Mouse (Mus musculus): ENCODE measurements around the gene Trim75. TPM values are rescaled to one million over a fixed set of nuclear protein-coding genes. Genes with fewer than 3 reads are reported as not detected.

Gene Trim75
- polyA plus RNA-seq, 1 experiment from 2014 or later: not detected

DNA sequence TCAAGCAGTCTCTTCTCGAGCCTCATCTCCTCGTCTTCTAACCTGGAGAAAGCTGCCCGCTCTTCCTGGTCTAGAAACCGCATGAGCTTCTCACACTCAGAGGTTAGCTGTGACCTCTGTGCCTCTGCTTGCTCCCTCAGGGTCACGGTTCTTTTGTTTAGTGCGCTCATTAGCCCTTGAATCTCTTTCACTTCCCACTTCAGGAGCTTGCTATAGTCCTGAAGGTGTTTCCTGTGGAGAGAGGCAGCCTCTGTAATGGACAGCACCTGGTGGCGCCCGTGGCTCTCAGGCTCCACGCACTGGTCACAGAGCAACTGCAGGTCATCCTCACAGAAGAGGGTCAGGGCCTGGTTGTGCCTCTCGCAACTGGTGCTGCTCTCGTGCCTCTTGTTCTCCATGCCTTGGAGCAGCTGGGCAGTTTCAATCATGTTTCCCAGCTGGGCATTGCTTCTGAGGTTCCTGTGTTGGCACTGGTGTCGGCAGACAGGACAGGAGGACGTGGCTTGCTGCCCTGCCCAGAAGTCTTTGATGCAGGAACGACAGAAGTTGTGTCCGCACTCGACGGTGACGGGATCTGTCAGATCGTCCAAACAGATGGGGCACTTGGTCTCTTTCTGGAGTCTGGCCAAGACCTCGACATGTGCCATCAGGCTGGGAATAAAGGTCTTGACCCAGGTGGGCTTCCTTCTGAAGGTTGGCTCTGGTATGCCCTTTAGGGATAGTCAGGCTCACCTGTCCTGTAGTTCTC lies 4.3 kb downstream of the Trim75 start:
- 78% methylated on average over 20 of the region's 20 CpGs for WGBS
- H3K27me3 ChIP-seq: no peaks in the 10 kb centered on the region
- no peak overlapping the region for H3K4me2 ChIP-seq
- no peak overlapping the region for H3K9ac ChIP-seq
- no peaks in the 10 kb centered on the region for H3K4me1 ChIP-seq
- no peaks in the 10 kb centered on the region for H3K36me3 ChIP-seq
- ATAC-seq (replicated peaks; ENCODE audit: low FRiP score): no peak
- no peak overlapping the region for H3K27ac ChIP-seq
- no peak overlapping the region for H3K4me3 ChIP-seq (replicated peaks)
- H3K9me3 ChIP-seq (replicated peaks): no peaks in the 10 kb centered on the region

DNA sequence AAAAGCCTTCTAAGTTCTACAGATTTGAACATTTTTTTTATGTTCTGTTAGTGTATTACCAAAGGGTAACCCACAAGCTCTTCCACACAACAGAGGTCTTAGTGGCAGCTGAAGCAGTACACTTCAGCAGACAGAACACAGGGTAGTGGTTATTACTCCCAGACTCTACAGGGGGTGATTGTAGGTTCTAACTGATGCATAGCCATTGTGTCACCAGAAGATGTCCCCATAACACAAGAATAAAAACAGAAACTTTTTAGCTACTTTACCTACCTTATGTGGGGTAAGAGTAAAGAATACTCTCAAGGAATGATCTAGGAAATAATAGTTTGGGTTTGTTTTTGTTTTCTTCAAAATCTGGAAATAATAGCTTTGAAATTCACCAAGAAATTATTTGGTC lies 24.8 kb downstream of the Trim75 start:
- H3K4me1 ChIP-seq: no peaks in the 10 kb centered on the region
- no peak overlapping the region for H3K4me2 ChIP-seq
- H3K27me3 ChIP-seq: no peaks in the 10 kb centered on the region
- no peak overlapping the region for H3K4me3 ChIP-seq (replicated peaks)
- H3K27ac ChIP-seq: no peak overlapping the region
- peaks cover 39% of the 10 kb centered on the region for H3K36me3 ChIP-seq
- no peak for ATAC-seq (replicated peaks; ENCODE audit: low FRiP score)
- H3K9ac ChIP-seq: no peak overlapping the region
- H3K9me3 ChIP-seq (replicated peaks): no peaks in the 10 kb centered on the region

DNA sequence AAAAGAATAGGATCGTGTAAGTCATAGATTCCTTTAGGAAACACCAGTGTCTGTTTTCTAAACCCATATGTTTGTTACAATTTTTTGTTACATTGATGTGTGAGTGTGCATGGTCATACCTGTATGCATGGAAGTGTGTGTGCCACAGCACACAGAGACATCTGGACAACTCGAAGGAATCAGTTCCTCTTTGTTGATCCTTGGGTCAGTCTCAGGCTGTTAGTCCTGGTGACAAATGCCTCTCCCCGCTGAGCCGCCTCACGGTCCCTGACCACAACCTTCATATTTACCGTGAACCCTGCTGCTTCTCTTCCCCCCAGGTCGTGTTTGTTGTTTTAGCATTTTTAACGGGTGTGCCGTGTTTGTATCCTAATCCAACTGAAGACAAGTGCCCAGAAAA lies 28.6 kb downstream of the Trim75 start:
- Histone ChIP-seq H3K4me2 (no peak overlapping the region), H3K9me3 (replicated peaks) (no peaks in the 10 kb centered on the region), H3K27ac (no peak overlapping the region), H3K9ac (no peak overlapping the region), H3K27me3 (no peaks in the 10 kb centered on the region), H3K4me3 (replicated peaks) (no peak overlapping the region), H3K4me1 (no peaks in the 10 kb centered on the region), H3K36me3 (peaks cover 39% of the 10 kb centered on the region)
- WGBS: 73% methylated on average over 9 of the region's 9 CpGs
- no peak for ATAC-seq (replicated peaks; ENCODE audit: low FRiP score)

DNA sequence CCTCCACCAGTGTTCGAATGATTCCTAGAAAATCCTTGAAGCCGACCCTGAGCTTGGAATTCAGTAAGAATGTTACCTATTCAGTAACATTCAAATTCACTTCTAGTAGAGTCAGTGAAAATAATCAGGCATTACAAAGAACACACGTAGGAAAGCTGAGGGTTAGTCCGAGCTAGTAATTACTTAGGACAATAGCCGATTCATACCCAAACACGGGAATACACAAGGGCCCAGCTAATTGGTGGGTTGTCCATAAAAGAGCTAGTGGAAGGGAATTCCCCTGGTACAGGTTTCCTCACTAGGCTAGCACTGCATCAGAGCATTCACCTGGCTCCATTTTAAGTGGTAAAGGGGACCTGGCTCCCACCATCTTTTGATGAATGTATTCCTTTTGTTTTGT lies 35.5 kb downstream of the Trim75 start:
- H3K4me2 ChIP-seq: no peak overlapping the region
- H3K36me3 ChIP-seq: peaks cover 6% of the 10 kb centered on the region; the same call in 1 of the 2 replicates
- WGBS: 94% methylated on average over 6 of the region's 6 CpGs
- no peaks in the 10 kb centered on the region for H3K9me3 ChIP-seq (replicated peaks)
- no peak overlapping the region for H3K27ac ChIP-seq
- no peak for ATAC-seq (replicated peaks; ENCODE audit: low FRiP score)
- H3K4me1 ChIP-seq: no peaks in the 10 kb centered on the region
- no peak overlapping the region for H3K4me3 ChIP-seq (replicated peaks)
- no peak overlapping the region for H3K9ac ChIP-seq
- H3K27me3 ChIP-seq: no peaks in the 10 kb centered on the region

DNA sequence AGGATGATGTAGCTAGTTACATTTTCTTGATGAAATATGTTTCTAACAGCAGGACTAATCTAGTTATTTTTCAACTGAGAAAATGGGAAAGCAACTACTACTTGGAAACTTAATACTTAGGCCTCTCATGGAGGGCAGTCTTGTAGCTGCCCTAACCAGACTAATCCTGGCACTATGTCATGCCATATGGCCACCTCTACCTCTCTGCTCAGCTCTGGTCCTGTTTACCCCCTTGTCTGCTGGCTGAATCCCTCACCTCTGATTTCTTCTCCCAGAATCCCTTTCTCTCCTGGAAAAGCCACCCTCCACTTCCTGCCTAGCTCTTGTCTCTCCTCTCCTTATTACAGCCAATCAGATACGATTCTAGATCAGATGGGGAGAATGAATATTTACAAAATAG lies 39.3 kb downstream of the Trim75 start:
- Histone ChIP-seq H3K36me3 (no peaks in the 10 kb centered on the region), H3K27ac (no peak overlapping the region), H3K9ac (no peak overlapping the region), H3K4me1 (0 out of 2 replicates have a peak, but pooled peaks cover 3% of the 10 kb centered on the region), H3K9me3 (replicated peaks) (no peaks in the 10 kb centered on the region), H3K4me2 (no peak overlapping the region), H3K27me3 (peaks cover 6% of the 10 kb centered on the region), H3K4me3 (replicated peaks) (no peak overlapping the region)
- 93% methylated on average over 1 of the region's 1 CpGs for WGBS
- no peak for ATAC-seq (replicated peaks; ENCODE audit: low FRiP score)

DNA sequence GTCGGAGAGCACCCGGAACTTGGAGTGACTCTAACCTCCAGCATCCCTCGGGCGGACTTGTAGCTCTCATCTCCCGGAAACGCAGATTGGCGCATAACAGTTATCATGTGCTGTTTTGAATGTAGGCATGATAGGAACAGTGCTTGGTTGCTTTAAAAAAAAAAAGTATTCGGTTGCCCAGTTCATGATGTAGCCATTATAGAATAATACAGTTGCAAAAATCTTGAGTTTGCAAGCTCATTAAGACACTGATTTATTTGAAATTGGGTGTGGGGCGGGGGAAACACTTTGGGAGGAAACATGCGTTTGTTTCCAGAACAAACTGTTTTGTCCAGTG lies 40.0 kb downstream of the Trim75 start:
- no peak for ATAC-seq (replicated peaks; ENCODE audit: low FRiP score)

DNA sequence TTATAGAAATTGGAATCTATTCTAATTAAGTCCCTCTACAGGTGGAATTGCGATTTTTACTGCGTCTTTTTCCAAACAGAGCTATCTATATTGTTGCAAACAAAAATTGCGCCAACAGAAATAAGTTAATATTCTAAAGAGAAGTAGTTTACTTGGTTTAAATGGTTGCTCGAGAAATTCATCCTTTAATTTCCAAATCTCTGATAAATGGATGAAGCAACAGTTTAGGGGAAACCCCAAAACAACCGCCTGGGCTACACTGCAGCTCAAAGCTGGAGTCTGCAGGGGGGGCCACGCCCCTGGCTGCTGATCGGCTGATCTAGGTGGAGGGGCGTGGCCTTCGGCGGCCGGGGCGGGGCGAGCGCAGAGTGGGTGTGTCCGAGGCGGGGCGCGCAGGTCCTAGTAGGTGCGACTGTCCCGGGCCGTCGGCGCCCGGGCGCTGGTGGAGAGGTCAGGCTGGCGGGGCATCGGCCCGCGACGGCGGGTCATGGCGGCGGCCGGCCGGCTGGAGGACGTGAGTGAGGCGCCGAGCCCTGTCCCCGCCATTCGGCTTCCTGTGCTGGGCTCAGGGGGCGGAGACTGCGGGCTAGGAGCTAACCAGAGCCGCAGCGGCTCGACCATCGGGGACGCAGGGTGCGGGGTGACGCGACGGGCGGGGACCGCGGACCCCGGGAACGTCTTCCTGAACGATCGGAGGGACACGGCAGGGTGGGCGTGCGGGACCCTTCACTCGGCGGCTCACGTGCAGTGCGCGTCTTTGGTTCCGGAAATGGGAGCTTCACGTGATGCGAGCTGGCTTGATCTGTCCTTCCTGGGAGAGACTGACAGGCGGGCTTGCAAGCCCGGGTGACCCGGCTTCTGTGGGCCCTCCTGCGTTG lies 40.6 kb downstream of the Trim75 start, which contains the start of gene Tmem192:
Tmem192 (plus strand) TSS at position 366 of the 878 bp plus-strand sequence.
- 0 out of 2 replicates have a peak, but pooled peaks cover 8% of the 10 kb centered on the region for H3K4me1 ChIP-seq
- no peaks in the 10 kb centered on the region for H3K9me3 ChIP-seq (replicated peaks)
- H3K4me3 ChIP-seq (replicated peaks): peak within 1 kb of the TSS; percentile 82
- H3K4me2 ChIP-seq: peak within 1 kb of the TSS; percentile 68
- peak within 1 kb of the TSS; percentile 85 for H3K27ac ChIP-seq
- WGBS: 1% methylated on average over 73 of the region's 73 CpGs
- H3K27me3 ChIP-seq: peaks cover 19% of the 10 kb centered on the region
- ATAC-seq (replicated peaks; ENCODE audit: low FRiP score): peak; percentile 97
- H3K36me3 ChIP-seq: no peaks in the 10 kb centered on the region
- peak within 1 kb of the TSS; percentile 53 for H3K9ac ChIP-seq

More for the DNA sequence above, 40.0 kb downstream of the Trim75 start:
- Histone ChIP-seq H3K27ac (peak overlapping the region; percentile 85), H3K36me3 (no peaks in the 10 kb centered on the region), H3K27me3 (peaks cover 13% of the 10 kb centered on the region), H3K9me3 (replicated peaks) (no peaks in the 10 kb centered on the region), H3K4me3 (replicated peaks) (peak overlapping the region; percentile 82), H3K4me2 (peak overlapping the region; percentile 68), H3K4me1 (0 out of 2 replicates have a peak, but pooled peaks cover 7% of the 10 kb centered on the region), H3K9ac (peak overlapping the region; percentile 53)
- 9% methylated on average over 10 of the region's 10 CpGs for WGBS

DNA sequence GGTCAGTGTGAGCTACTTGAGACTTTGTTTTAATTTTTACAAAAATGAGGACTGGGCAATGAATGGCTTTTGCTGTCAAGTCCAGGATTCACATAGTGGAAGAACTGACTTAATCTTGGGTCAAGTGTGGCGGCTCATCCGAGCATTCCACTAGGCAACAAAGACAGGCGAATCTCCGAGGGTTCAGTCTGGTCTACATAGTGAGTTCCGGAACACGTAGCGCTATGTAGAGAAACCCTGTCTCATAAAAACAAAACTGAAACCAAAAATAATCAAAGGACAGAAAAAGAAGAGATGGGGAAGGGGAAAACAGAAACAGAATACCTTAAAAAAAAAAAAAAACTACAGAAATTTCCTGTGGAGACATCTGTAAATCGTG lies 41.2 kb downstream of the Trim75 start:
- WGBS: 54% methylated on average over 8 of the region's 8 CpGs
- no peaks in the 10 kb centered on the region for H3K9me3 ChIP-seq (replicated peaks)
- H3K27me3 ChIP-seq: peaks cover 19% of the 10 kb centered on the region
- peak overlapping the region; percentile 82 for H3K4me3 ChIP-seq (replicated peaks)
- H3K9ac ChIP-seq: no peak overlapping the region
- no peak for ATAC-seq (replicated peaks; ENCODE audit: low FRiP score)
- H3K4me1 ChIP-seq: 0 out of 2 replicates have a peak, but pooled peaks cover 10% of the 10 kb centered on the region
- H3K27ac ChIP-seq: no peak overlapping the region
- H3K36me3 ChIP-seq: no peaks in the 10 kb centered on the region
- H3K4me2 ChIP-seq: peak overlapping the region; percentile 68

DNA sequence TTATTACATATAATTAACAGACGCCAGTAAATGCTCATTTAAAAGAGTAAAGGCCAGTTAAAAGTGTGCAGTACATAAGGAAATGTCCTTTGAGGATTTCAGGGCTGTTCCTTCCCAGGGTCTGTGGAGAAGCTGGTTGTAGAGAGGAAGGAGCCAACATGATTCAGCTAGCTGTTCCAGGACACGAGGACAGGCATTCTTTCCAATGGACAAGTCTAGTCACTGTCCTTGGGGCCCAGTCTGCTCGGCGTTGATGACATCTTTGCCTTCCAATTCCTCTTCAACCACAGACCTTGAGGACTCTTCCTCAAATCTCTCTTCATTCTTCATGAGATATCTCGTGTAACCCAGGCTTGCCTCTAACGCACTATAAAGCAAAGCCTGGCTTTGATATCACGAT lies 42.0 kb downstream of the Trim75 start:
- Histone ChIP-seq H3K9me3 (replicated peaks) (no peaks in the 10 kb centered on the region), H3K27me3 (peaks cover 19% of the 10 kb centered on the region), H3K27ac (no peak overlapping the region), H3K4me1 (0 out of 2 replicates have a peak, but pooled peaks cover 10% of the 10 kb centered on the region), H3K4me2 (no peak overlapping the region), H3K4me3 (replicated peaks) (no peak overlapping the region), H3K9ac (no peak overlapping the region), H3K36me3 (no peaks in the 10 kb centered on the region)
- ATAC-seq (replicated peaks; ENCODE audit: low FRiP score): no peak
- 82% methylated on average over 7 of the region's 7 CpGs for WGBS

DNA sequence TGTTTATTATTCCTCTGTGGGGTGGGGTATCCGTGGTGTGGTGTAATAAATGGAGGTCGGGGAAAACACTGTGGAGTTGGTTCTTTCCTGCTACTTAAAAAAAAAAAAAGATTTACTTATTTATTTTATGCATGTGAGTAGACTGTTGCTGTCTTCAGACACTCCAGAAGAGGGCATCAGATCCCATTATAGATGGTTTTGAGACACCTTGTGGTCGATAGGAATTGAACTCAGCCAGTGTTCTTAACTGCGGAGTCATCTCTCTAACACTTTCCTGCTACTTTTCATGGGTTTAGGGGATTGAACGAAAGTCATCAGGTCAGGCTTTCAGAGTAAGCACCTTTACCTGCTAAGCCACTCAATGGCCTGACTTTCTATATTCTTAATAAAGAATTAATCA lies 42.8 kb downstream of the Trim75 start:
- Histone ChIP-seq H3K27ac (no peak overlapping the region), H3K4me1 (0 out of 2 replicates have a peak, but pooled peaks cover 10% of the 10 kb centered on the region), H3K9me3 (replicated peaks) (no peaks in the 10 kb centered on the region), H3K4me3 (replicated peaks) (no peak overlapping the region), H3K27me3 (peaks cover 19% of the 10 kb centered on the region), H3K9ac (no peak overlapping the region), H3K36me3 (no peaks in the 10 kb centered on the region), H3K4me2 (no peak overlapping the region)
- 31% methylated on average over 5 of the region's 5 CpGs for WGBS
- ATAC-seq (replicated peaks; ENCODE audit: low FRiP score): no peak

DNA sequence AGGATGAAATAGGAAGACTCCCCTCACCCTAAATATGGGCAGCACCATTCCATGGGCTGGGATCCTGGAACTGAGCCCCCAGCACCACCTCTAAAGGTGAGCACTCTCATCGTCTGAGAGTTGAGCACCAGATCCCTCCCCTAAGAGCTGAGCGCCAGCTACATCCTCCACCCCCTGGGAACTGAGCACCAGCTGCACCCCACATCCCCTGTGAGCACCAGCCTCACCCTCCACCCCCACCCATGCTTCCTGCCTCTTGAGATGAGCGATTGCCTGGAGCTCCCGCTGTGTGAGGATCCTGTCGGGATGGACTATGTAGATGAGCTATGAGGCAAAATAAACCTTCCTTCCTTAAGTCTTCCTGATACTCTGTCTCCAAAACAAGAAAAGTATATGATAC lies 44.7 kb downstream of the Trim75 start:
- Histone ChIP-seq H3K27me3 (peaks cover 19% of the 10 kb centered on the region), H3K9me3 (replicated peaks) (no peaks in the 10 kb centered on the region), H3K4me3 (replicated peaks) (no peak overlapping the region), H3K9ac (no peak overlapping the region), H3K27ac (no peak overlapping the region), H3K36me3 (no peaks in the 10 kb centered on the region), H3K4me2 (no peak overlapping the region), H3K4me1 (0 out of 2 replicates have a peak, but pooled peaks cover 10% of the 10 kb centered on the region)
- no peak for ATAC-seq (replicated peaks; ENCODE audit: low FRiP score)
- WGBS: 25% methylated on average over 5 of the region's 5 CpGs

DNA sequence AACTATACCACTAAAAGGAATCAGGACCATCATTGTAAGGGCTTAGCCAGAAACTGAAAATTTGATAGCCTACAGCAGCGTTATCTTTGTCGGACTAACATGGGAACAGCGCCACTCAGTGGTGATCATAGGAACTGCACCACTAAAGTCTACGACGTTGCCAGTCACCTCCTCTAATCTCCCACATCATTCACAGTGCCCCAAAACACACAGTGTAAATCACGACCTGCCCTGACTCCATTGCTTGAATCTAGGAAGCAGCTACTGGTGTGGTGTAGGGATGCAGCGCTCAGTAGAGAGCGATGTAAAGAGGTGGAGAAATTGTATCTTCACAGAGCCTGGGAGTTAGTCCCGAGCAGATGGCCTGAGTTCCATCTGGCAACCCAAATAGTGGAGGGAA lies 46.1 kb downstream of the Trim75 start:
- H3K27me3 ChIP-seq: peaks cover 19% of the 10 kb centered on the region
- WGBS: 10% methylated on average over 9 of the region's 9 CpGs
- H3K36me3 ChIP-seq: no peaks in the 10 kb centered on the region
- ATAC-seq (replicated peaks; ENCODE audit: low FRiP score): peak; percentile 7; the same call in 1 of the 2 replicates
- no peak overlapping the region for H3K4me2 ChIP-seq
- no peak overlapping the region for H3K4me3 ChIP-seq (replicated peaks)
- H3K9ac ChIP-seq: no peak overlapping the region
- H3K27ac ChIP-seq: no peak overlapping the region
- H3K9me3 ChIP-seq (replicated peaks): no peaks in the 10 kb centered on the region
- 0 out of 2 replicates have a peak, but pooled peaks cover 10% of the 10 kb centered on the region for H3K4me1 ChIP-seq
